Mouse (Mus musculus) liver, adult 2 months (tissue): ENCODE results near the gene Aox1. TPM values are rescaled to one million over a fixed set of nuclear protein-coding genes. Genes with fewer than 3 reads are reported as not detected.

Experiments
- DNase-seq: peaks from one replicate; pipeline ENCODE4 v3.0.0-alpha.2; 2011; ENCODE audit warnings: low read depth, low spot score; ENCODE audit errors: extremely low read depth
- H3K27ac ChIP-seq: fragments of 200-500 bp; replicated peaks from 2 replicates; pipeline ENCODE4 v1.5.1; 2012; ENCODE audit warnings: low read depth, mild to moderate bottlenecking, control low read depth, inconsistent platforms, low read length; ENCODE audit not compliant: insufficient read depth
- H3K27me3 ChIP-seq: fragments of 200-500 bp; 2 replicates; pipeline ENCODE4 v1.6.1; 2012; ENCODE audit warnings: mild to moderate bottlenecking, moderate library complexity, low read length, inconsistent platforms; ENCODE audit not compliant: control insufficient read depth, insufficient read depth
- H3K36me3 ChIP-seq: fragments of 200-500 bp; 2 replicates; pipeline ENCODE4 v1.6.1; 2012; ENCODE audit warnings: low read length, inconsistent platforms; ENCODE audit not compliant: control insufficient read depth, insufficient read depth
- H3K4me1 ChIP-seq: fragments of 200-500 bp; 2 replicates; pipeline ENCODE4 v1.6.1; 2011; ENCODE audit warnings: low read length; ENCODE audit not compliant: control insufficient read depth, insufficient read depth
- H3K4me3 ChIP-seq: fragments of 200-500 bp; 2 replicates; pipeline ENCODE4 v1.5.1; 2011; ENCODE audit warnings: low read depth, mild to moderate bottlenecking, control low read depth, low read length, moderate library complexity; ENCODE audit not compliant: insufficient read depth
- H3K79me2 ChIP-seq: fragments of 200-500 bp; 2 replicates; pipeline ENCODE4 v1.6.1; 2012; ENCODE audit warnings: inconsistent platforms, mild to moderate bottlenecking, low read length, moderate library complexity; ENCODE audit not compliant: control insufficient read depth, insufficient read depth
- H3K9ac ChIP-seq: fragments of 200-500 bp; 2 replicates; pipeline ENCODE4 v1.6.1; 2012; ENCODE audit warnings: low read depth, mild to moderate bottlenecking, control low read depth, inconsistent platforms, low read length
- CTCF ChIP-seq: fragments of 200-500 bp; IDR thresholded peaks from 2 replicates; pipeline ENCODE4 v1.5.1; 2011; ENCODE audit warnings: low read depth, low read length, control low read depth
- POLR2A ChIP-seq: fragments of 200-500 bp; IDR thresholded peaks from 2 replicates; pipeline ENCODE4 v1.6.1; 2011; ENCODE audit warnings: low read length, control low read depth; ENCODE audit not compliant: insufficient read depth; ENCODE audit errors: extremely low read depth
- WGBS: fragments of 180-500 bp; shearing (Covaris S2); methylation state at CpG from one replicate; pipeline ENCODE4 v1.1.7; 2018; 5-methylcytosine and 5-hydroxymethylcytosine counted together
- polyA plus RNA-seq: library from polyadenylated mRNA; depleted of rRNA; stranded (reverse); fragments of >200 nt; gene quantifications from 2 replicates; pipeline ENCODE4 v1.2.3, GENCODE M21; 2012; rRNA removed
- total RNA-seq: library from RNA; depleted of rRNA; stranded (reverse); fragments of >200 nt; gene quantifications from 2 replicates; pipeline ENCODE4 v1.2.3, GENCODE M21; 2014; rRNA removed

The Aox1 gene
- total and polyA plus RNA-seq, 2 experiments = 19.5 to 37.1 TPM

DNA sequence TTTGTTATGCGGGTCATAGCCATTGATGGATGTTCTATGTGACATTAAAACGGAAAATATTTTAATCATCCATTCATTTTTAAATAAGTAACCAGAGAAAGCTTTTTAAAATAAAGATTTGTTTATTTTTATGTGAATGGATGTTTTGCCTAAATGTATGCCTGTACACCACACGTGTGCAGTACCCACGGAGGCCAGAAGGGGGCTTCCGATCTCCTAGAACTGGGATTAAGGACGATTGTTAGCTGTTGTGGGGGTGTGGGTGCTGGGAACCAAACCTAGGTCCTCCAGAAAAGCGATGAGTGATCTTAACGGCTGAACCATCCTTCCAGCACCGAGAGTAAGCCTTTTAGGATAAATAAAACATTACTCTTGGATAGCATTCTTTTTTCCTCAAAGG, 109.3 kb downstream of the Aox1 start:
- H3K36me3 ChIP-seq = peaks cover 73% of the 10 kb centered on the region
- H3K9ac ChIP-seq = no peak overlapping the region
- no peaks in the 10 kb centered on the region for H3K27me3 ChIP-seq
- H3K4me1 ChIP-seq = peaks cover 8% of the 10 kb centered on the region
- 93% methylated on average over 9 of the region's 9 CpGs for WGBS
- H3K79me2 ChIP-seq = no peaks in the 10 kb centered on the region
- TF ChIP-seq POLR2A = no peak
- TF ChIP-seq CTCF = peak; percentile 14; the same call in 1 of the 2 replicates
- DNase-seq = no peak
- H3K4me3 ChIP-seq = no peak overlapping the region
- H3K27ac ChIP-seq = no peak overlapping the region

DNA sequence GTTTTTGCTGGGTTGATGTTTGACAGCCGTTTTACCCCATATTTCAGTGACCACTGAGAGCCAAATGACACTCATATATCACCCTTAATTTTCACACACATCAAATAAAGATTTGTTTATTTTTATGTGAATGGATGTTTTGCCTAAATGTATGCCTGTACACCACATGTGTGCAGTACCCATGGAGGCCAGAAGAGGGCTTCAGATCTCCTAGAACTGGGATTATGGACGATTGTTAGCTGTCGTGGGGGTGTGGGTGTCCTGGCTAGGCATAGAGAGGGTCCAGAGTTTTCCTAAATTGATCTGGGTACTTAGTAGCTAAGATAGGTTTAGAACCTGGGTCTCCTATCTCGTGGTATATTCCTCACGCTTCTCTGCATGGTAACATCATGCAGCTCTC, 110.9 kb downstream of the Aox1 start:
- TF ChIP-seq POLR2A = no peak
- peak; percentile 12; the same call in 1 of the 2 replicates for TF ChIP-seq CTCF
- H3K4me1 ChIP-seq = peaks cover 17% of the 10 kb centered on the region
- no peaks in the 10 kb centered on the region for H3K27me3 ChIP-seq
- no peak overlapping the region for H3K4me3 ChIP-seq
- H3K27ac ChIP-seq = no peak overlapping the region
- H3K9ac ChIP-seq = no peak overlapping the region
- peaks cover 77% of the 10 kb centered on the region for H3K36me3 ChIP-seq
- no peak for DNase-seq
- 86% methylated on average over 5 of the region's 5 CpGs for WGBS
- H3K79me2 ChIP-seq = no peaks in the 10 kb centered on the region

DNA sequence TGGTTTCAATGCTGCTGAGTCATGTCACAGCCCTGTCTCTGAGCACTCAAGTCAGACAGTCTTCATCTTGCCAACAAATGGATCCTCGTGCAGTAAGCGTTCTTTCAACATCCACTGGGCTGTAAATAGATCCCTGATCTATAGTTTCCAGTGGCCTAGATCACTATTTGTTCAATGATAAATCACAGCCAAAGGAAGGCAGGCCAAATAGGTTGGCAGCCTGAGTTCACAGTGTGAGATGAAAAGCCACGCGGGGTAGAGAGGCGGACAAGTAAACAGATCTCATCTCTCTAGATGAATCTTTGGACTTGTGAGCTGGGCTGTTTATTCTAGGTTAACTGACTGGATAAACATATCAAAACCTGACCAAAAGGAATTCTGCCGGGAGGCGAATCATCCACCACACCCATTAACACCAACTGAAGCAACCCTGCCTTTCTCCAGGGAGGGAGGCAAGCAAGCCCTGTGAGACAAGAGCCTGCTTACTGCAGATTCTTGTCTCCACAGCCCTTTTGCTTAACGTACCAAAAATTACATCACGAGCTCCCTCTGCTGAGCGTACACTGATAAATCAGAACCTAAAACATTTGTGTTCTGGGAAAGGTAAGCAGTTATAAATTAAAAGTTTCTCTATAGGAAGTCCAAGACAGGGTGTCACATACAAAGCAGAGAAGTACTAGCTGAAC, 114.8 kb downstream of the Aox1 start:
- no peak overlapping the region for H3K4me3 ChIP-seq
- no peaks in the 10 kb centered on the region for H3K79me2 ChIP-seq
- peak overlapping the region; percentile 52 for H3K27ac ChIP-seq
- WGBS = 16% methylated on average over 10 of the region's 10 CpGs
- H3K4me1 ChIP-seq = peaks cover 15% of the 10 kb centered on the region
- H3K36me3 ChIP-seq = peaks cover 75% of the 10 kb centered on the region
- peak; percentile 100 for DNase-seq
- TF ChIP-seq CTCF (no peak), POLR2A (no peak)
- H3K27me3 ChIP-seq = no peaks in the 10 kb centered on the region
- no peak overlapping the region for H3K9ac ChIP-seq

DNA sequence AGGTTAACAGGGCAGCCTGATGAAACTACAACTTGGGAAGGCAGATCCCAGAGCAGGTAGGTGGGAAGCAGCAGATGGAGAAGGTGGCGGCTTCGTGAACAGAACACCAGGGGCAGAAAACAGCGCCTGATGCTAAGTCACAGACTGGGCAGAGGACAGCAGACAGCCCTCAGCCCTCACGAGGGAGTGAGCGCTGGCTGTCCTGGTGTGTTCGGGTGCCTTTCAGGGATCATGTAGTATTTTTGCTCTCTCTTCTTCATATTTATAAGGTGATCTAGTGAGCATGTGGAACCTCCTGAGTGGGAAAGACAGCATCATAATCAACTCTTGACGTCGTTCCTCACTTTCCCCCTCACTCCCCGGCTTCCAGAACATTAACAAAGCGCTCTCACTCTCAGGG, 116.3 kb downstream of the Aox1 start:
- WGBS = 89% methylated on average over 10 of the region's 10 CpGs
- no peak overlapping the region for H3K27ac ChIP-seq
- DNase-seq = no peak
- H3K4me3 ChIP-seq = no peak overlapping the region
- no peaks in the 10 kb centered on the region for H3K79me2 ChIP-seq
- H3K36me3 ChIP-seq = peaks cover 73% of the 10 kb centered on the region
- H3K4me1 ChIP-seq = peaks cover 15% of the 10 kb centered on the region
- H3K9ac ChIP-seq = no peak overlapping the region
- TF ChIP-seq CTCF (no peak), POLR2A (no peak)
- no peaks in the 10 kb centered on the region for H3K27me3 ChIP-seq

DNA sequence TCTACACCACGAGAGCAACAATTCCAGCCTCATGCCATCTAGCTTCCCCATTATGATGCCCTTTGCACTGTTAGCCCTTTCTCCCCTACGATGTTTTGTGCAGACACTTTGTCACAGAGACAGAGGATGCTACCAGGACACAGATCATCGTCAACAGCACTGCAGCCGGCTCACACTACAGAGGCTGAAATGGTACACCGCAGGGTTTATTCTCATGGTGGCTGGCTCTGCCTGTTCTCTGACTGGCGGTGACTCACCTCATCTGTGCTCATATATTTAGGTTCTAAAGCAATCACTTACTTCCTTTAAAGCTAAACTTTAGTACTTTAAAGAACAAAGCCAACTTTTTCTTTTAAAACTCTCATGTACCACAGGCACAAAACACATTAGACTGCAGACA, 118.0 kb downstream of the Aox1 start:
- WGBS = 74% methylated on average over 6 of the region's 6 CpGs
- Histone ChIP-seq H3K27me3 (no peaks in the 10 kb centered on the region), H3K27ac (no peak overlapping the region), H3K4me3 (no peak overlapping the region), H3K36me3 (peaks cover 76% of the 10 kb centered on the region), H3K4me1 (peaks cover 12% of the 10 kb centered on the region), H3K79me2 (no peaks in the 10 kb centered on the region), H3K9ac (no peak overlapping the region)
- DNase-seq = no peak
- no peak for TF ChIP-seq POLR2A
- TF ChIP-seq CTCF = no peak

DNA sequence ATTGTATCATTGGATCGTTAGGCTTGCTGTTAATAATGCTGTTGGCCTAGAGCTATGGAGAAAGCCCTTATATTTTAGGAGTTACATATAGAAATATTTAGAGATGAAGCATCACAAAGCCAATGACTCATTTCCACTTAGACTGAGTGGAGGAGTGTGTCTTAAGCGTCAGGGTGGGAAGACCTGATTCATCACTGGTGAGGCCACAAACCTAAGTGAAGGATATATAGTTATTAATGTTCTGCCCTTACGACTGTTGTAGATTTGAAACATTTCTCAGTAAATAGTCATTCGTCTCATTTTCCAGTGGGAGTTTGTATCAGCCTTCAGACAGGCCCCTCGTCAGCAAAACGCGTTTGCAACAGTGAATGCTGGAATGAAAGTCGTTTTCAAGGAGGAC, 122.5 kb downstream of the Aox1 start:
- Histone ChIP-seq H3K4me1 (no peaks in the 10 kb centered on the region), H3K79me2 (no peaks in the 10 kb centered on the region), H3K27me3 (no peaks in the 10 kb centered on the region), H3K9ac (no peak overlapping the region), H3K27ac (no peak overlapping the region), H3K4me3 (no peak overlapping the region), H3K36me3 (peaks cover 67% of the 10 kb centered on the region)
- no peak for TF ChIP-seq POLR2A
- TF ChIP-seq CTCF = no peak
- 82% methylated on average over 8 of the region's 8 CpGs for WGBS
- no peak for DNase-seq

Other genes starting within 250 kb of the Aox1 start
- gene Sgo2a, start 34.0 kb upstream of the Aox1 start, total RNA-seq = 0.28 and 0.54 TPM in 2 replicates
- not detected in 2 replicates for gene Sgo2a, start 34.0 kb upstream of the Aox1 start, polyA plus RNA-seq
- gene Kctd18, start 11.0 kb upstream of the Aox1 start, total RNA-seq = 8.3 and 8.9 TPM in 2 replicates
- gene Kctd18, start 11.0 kb upstream of the Aox1 start, polyA plus RNA-seq = 2.1 and 2.9 TPM in 2 replicates
- 244 and 296 TPM in 2 replicates for gene Aox3, start 83.2 kb downstream of the Aox1 start, total RNA-seq
- 56.6 and 59.0 TPM in 2 replicates for gene Aox3, start 83.2 kb downstream of the Aox1 start, polyA plus RNA-seq
- gene Aox4, start 180.5 kb downstream of the Aox1 start, total RNA-seq = not detected in 2 replicates
- not detected in 2 replicates for gene Aox4, start 180.5 kb downstream of the Aox1 start, polyA plus RNA-seq
- under 0.01 TPM in 2 replicates for gene Aox2, start 248.4 kb downstream of the Aox1 start, total RNA-seq
- gene Aox2, start 248.4 kb downstream of the Aox1 start, polyA plus RNA-seq = not detected in 2 replicates